Mouse (Mus musculus) midbrain, embryonic 14.5 days (tissue): Measurements from ENCODE around the gene Ptpro. TPM values are rescaled to one million over a fixed set of nuclear protein-coding genes. Genes with fewer than 3 reads are reported as not detected.
A peak's percentile ranks its signal among the peaks of the same experiment; 100 is the strongest.

Source experiments
- ATAC-seq: fragments of 200-750 bp; cut with Nextera tagmentation; 2 replicates; pipeline ENCODE4 v1.8.0; 2017; ENCODE audit warnings: moderate number of reproducible peaks, moderate library complexity; ENCODE audit not compliant: low FRiP score, low TSS enrichment
- DNase-seq: peaks from one replicate; pipeline ENCODE4 v3.0.0-alpha.2; 2015
- H3K27ac ChIP-seq: fragments of 300-500 bp; sonication (generic); replicated peaks from 2 replicates; pipeline ENCODE4 v1.5.1; 2014; ENCODE audit warnings: mild to moderate bottlenecking, low read depth, low read length, moderate library complexity
- H3K27me3 ChIP-seq: fragments of 300-500 bp; sonication (generic); 2 replicates; pipeline ENCODE4 v1.6.1; 2014; ENCODE audit warnings: low read length, control low read depth, mixed read lengths; ENCODE audit not compliant: control insufficient read depth, insufficient read depth
- H3K36me3 ChIP-seq: fragments of 300-500 bp; sonication (generic); 2 replicates; pipeline ENCODE4 v1.6.1; 2014; ENCODE audit warnings: low read length, control low read depth; ENCODE audit not compliant: control insufficient read depth, insufficient read depth
- H3K4me1 ChIP-seq: fragments of 300-500 bp; sonication (generic); 2 replicates; pipeline ENCODE4 v1.6.1; 2014; ENCODE audit warnings: mild to moderate bottlenecking, antibody characterized with exemption, low read length, control low read depth; ENCODE audit not compliant: control insufficient read depth, insufficient read depth
- H3K4me2 ChIP-seq: fragments of 300-500 bp; sonication (generic); 2 replicates; pipeline ENCODE4 v1.6.1; 2014; ENCODE audit warnings: mild to moderate bottlenecking, low read length, moderate library complexity
- H3K4me3 ChIP-seq: fragments of 300-500 bp; sonication (generic); replicated peaks from 2 replicates; pipeline ENCODE4 v1.5.1; 2014; ENCODE audit warnings: low read depth, low read length
- H3K9ac ChIP-seq: fragments of 300-500 bp; sonication (generic); replicated peaks from 2 replicates; pipeline ENCODE4 v1.6.1; 2014; ENCODE audit warnings: mild to moderate bottlenecking, low read length, moderate library complexity
- H3K9me3 ChIP-seq: fragments of 300-500 bp; sonication (generic); 2 replicates; pipeline ENCODE4 v1.6.1; 2016; ENCODE audit warnings: low read length, control low read depth, mixed read lengths; ENCODE audit not compliant: control insufficient read depth
- WGBS: fragments of 180-500 bp; shearing (Covaris S2); extraction: QIAGEN DNeasy Blood & Tissue Kit; methylation state at CpG from one replicate; pipeline ENCODE4 v1.1.7; 2014; 5-methylcytosine and 5-hydroxymethylcytosine counted together
- polyA plus RNA-seq: library from polyadenylated mRNA; unstranded; fragments of >200 nt; fragmentation: Nextera tagmentation; extraction: Ambion mirVana; gene quantifications from 2 replicates; pipeline ENCODE4 v1.2.1, GENCODE M21; 2014

Gene Ptpro
- polyA plus RNA-seq, 1 experiment from 2014 or later, result 80.6 TPM

- 42% methylated on average over 9 of the region's 9 CpGs for WGBS
- DNase-seq (peak; percentile 66), ATAC-seq (no peak)
- Histone ChIP-seq H3K4me3 (no peak overlapping the region), H3K9ac (no peak overlapping the region), H3K27ac (peak overlapping the region; percentile 42; the same call in 1 of the 2 replicates), H3K4me2 (no peak overlapping the region), H3K4me1 (peaks cover 4% of the 10 kb centered on the region; the same call in 1 of the 2 replicates), H3K9me3 (no peaks in the 10 kb centered on the region), H3K36me3 (peaks cover 23% of the 10 kb centered on the region), H3K27me3 (no peaks in the 10 kb centered on the region)
Measured at GRCm38 (mm10) chr6:137382546-137382945, 130.4 kb downstream of the Ptpro start.

- Histone ChIP-seq H3K36me3 (peaks cover 23% of the 10 kb centered on the region), H3K9ac (no peak overlapping the region), H3K27me3 (no peaks in the 10 kb centered on the region), H3K9me3 (no peaks in the 10 kb centered on the region), H3K27ac (no peak overlapping the region), H3K4me3 (no peak overlapping the region), H3K4me1 (peaks cover 4% of the 10 kb centered on the region; the same call in 1 of the 2 replicates), H3K4me2 (no peak overlapping the region)
- ATAC-seq (no peak), DNase-seq (no peak)
- WGBS, result 94% methylated on average over 4 of the region's 4 CpGs
Measured at GRCm38 (mm10) chr6:137386344-137386743, 134.2 kb downstream of the Ptpro start.

GRCm38 (mm10) chr6:137386935-137387334, 134.8 kb downstream of the Ptpro start:
- peaks cover 4% of the 10 kb centered on the region; the same call in 1 of the 2 replicates for H3K4me1 ChIP-seq
- H3K4me3 ChIP-seq, result no peak overlapping the region
- H3K36me3 ChIP-seq, result peaks cover 24% of the 10 kb centered on the region
- no peaks in the 10 kb centered on the region for H3K27me3 ChIP-seq
- 70% methylated on average over 4 of the region's 4 CpGs for WGBS
- H3K4me2 ChIP-seq, result no peak overlapping the region
- DNase-seq, result no peak
- no peaks in the 10 kb centered on the region for H3K9me3 ChIP-seq
- H3K9ac ChIP-seq, result no peak overlapping the region
- no peak overlapping the region for H3K27ac ChIP-seq
- no peak for ATAC-seq

- no peaks in the 10 kb centered on the region for H3K27me3 ChIP-seq
- no peak overlapping the region for H3K4me3 ChIP-seq
- H3K4me1 ChIP-seq, result no peaks in the 10 kb centered on the region
- peaks cover 30% of the 10 kb centered on the region for H3K36me3 ChIP-seq
- H3K9ac ChIP-seq, result no peak overlapping the region
- WGBS, result 88% methylated on average over 7 of the region's 7 CpGs
- H3K9me3 ChIP-seq, result no peaks in the 10 kb centered on the region
- DNase-seq, result no peak
- H3K27ac ChIP-seq, result no peak overlapping the region
- no peak for ATAC-seq
- no peak overlapping the region for H3K4me2 ChIP-seq
Measured at GRCm38 (mm10) chr6:137395075-137395474, 143.0 kb downstream of the Ptpro start.

- Histone ChIP-seq H3K9ac (no peak overlapping the region), H3K4me1 (no peaks in the 10 kb centered on the region)
- peak; percentile 19 for DNase-seq
Measured at GRCm38 (mm10) chr6:137396106-137396793, 144.1 kb downstream of the Ptpro start.

GRCm38 (mm10) chr6:137397358-137397757, 145.2 kb downstream of the Ptpro start:
- H3K27me3 ChIP-seq, result no peaks in the 10 kb centered on the region
- DNase-seq, result peak; percentile 64
- no peak overlapping the region for H3K27ac ChIP-seq
- no peaks in the 10 kb centered on the region for H3K4me1 ChIP-seq
- H3K9me3 ChIP-seq, result no peaks in the 10 kb centered on the region
- no peak for ATAC-seq
- peaks cover 32% of the 10 kb centered on the region for H3K36me3 ChIP-seq
- H3K4me2 ChIP-seq, result no peak overlapping the region
- H3K9ac ChIP-seq, result no peak overlapping the region
- 91% methylated on average over 2 of the region's 2 CpGs for WGBS
- H3K4me3 ChIP-seq, result no peak overlapping the region

More at GRCm38 (mm10) chr6:137396106-137396793, 144.1 kb downstream of the Ptpro start:
- Histone ChIP-seq H3K9me3 (no peaks in the 10 kb centered on the region), H3K36me3 (peaks cover 34% of the 10 kb centered on the region), H3K27me3 (no peaks in the 10 kb centered on the region), H3K27ac (no peak overlapping the region), H3K4me2 (no peak overlapping the region), H3K4me3 (no peak overlapping the region)
- no peak for ATAC-seq
- WGBS, result 84% methylated on average over 4 of the region's 4 CpGs

GRCm38 (mm10) chr6:137404196-137404595, 152.1 kb downstream of the Ptpro start:
- no peaks in the 10 kb centered on the region for H3K4me1 ChIP-seq
- H3K4me3 ChIP-seq, result no peak overlapping the region
- H3K9me3 ChIP-seq, result no peaks in the 10 kb centered on the region
- H3K27me3 ChIP-seq, result no peaks in the 10 kb centered on the region
- peaks cover 27% of the 10 kb centered on the region for H3K36me3 ChIP-seq
- no peak overlapping the region for H3K27ac ChIP-seq
- ATAC-seq (no peak), DNase-seq (no peak)
- H3K9ac ChIP-seq, result no peak overlapping the region
- H3K4me2 ChIP-seq, result no peak overlapping the region
- 90% methylated on average over 4 of the region's 4 CpGs for WGBS

GRCm38 (mm10) chr6:137405690-137406089, 153.6 kb downstream of the Ptpro start:
- Histone ChIP-seq H3K27me3 (no peaks in the 10 kb centered on the region), H3K4me3 (no peak overlapping the region), H3K36me3 (peaks cover 29% of the 10 kb centered on the region), H3K4me1 (no peaks in the 10 kb centered on the region), H3K9me3 (no peaks in the 10 kb centered on the region), H3K27ac (no peak overlapping the region), H3K9ac (no peak overlapping the region), H3K4me2 (no peak overlapping the region)
- DNase-seq, result no peak
- ATAC-seq, result no peak
- WGBS, result 92% methylated on average over 2 of the region's 2 CpGs

- 52% methylated on average over 3 of the region's 3 CpGs for WGBS
- no peak overlapping the region for H3K4me2 ChIP-seq
- H3K9ac ChIP-seq, result no peak overlapping the region
- no peak overlapping the region for H3K4me3 ChIP-seq
- H3K27ac ChIP-seq, result 0 out of 2 replicates have a peak overlapping the region, but pooled peaks have one; percentile 20
- no peaks in the 10 kb centered on the region for H3K9me3 ChIP-seq
- H3K27me3 ChIP-seq, result no peaks in the 10 kb centered on the region
- H3K4me1 ChIP-seq, result no peaks in the 10 kb centered on the region
- no peak for DNase-seq
- peaks cover 12% of the 10 kb centered on the region; the same call in 1 of the 2 replicates for H3K36me3 ChIP-seq
- ATAC-seq, result no peak
Measured at GRCm38 (mm10) chr6:137410510-137410909, 158.4 kb downstream of the Ptpro start.
